Mouse (Mus musculus): Measurements from ENCODE around the gene Iqce.
A peak's percentile ranks its signal among the peaks of the same experiment; 100 is the strongest.

DNA sequence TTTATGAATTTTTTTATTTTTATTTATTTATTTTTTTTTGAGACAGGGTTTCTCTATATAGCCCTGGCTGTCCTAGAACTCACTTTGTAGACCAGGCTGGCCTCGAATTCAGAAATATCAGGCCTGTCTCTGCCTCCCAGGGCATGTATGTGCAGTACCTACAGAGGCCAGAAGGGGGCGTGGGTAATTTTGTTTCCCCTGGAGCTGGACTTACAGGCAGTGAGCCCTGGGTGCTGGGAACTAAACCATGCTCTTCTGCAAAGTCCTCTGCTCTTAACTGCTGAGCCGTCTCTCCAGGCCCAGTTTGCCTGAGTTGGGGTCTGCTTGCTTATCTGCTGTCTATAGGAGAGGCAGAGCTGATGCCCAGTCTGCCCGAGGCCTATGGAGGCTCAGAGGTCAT is 30.0 kb upstream of the Iqce start:
- TF ChIP-seq POLR2A (IDR thresholded peaks at IDR 0.05; ENCODE audit: control insufficient read depth, extremely low read depth, insufficient read depth, low read length, poor library complexity): no peak
- peak; percentile 77; the same call in 1 of the 2 replicates for TF ChIP-seq CTCF (IDR thresholded peaks at IDR 0.05; ENCODE audit: borderline replicate concordance, control insufficient read depth, extremely low read depth, insufficient read depth, low read length, poor library complexity)
